Mouse (Mus musculus) urinary bladder, postnatal 25 days (tissue): ENCODE results near the gene Cabp4.
"Not testable (repeated sequence)": the region's sequence is repeated elsewhere in the genome, so short reads cannot be mapped to it uniquely, and the experiment has no call there.

ENCODE experiments used
- DNase-seq: peaks from one replicate; pipeline ENCODE4 v3.0.0; 2022; ENCODE audit warnings: low spot score

The Cabp4 gene

GRCm38 (mm10) chr19:4122411-4123370, 21.1 kb downstream of the Cabp4 start:
- no peak for DNase-seq

GRCm38 (mm10) chr19:4121896-4122295, 21.9 kb downstream of the Cabp4 start:
- DNase-seq, result not testable (repeated sequence)

GRCm38 (mm10) chr19:4121097-4121805, 22.6 kb downstream of the Cabp4 start:
- DNase-seq, result peak; percentile 97

GRCm38 (mm10) chr19:4120496-4120895, 23.3 kb downstream of the Cabp4 start:
- no peak for DNase-seq

- no peak for DNase-seq
Measured at GRCm38 (mm10) chr19:4119716-4120487, 23.9 kb downstream of the Cabp4 start.

- DNase-seq, result no peak
Measured at GRCm38 (mm10) chr19:4118350-4118749, 25.5 kb downstream of the Cabp4 start.

- no peak for DNase-seq
Measured at GRCm38 (mm10) chr19:4117006-4117405, 26.8 kb downstream of the Cabp4 start.

- no peak for DNase-seq
Measured at GRCm38 (mm10) chr19:4115816-4116215, 28.0 kb downstream of the Cabp4 start.

GRCm38 (mm10) chr19:4115144-4115543, 28.7 kb downstream of the Cabp4 start:
- no peak for DNase-seq

GRCm38 (mm10) chr19:4114551-4114950, 29.3 kb downstream of the Cabp4 start:
- DNase-seq, result no peak

GRCm38 (mm10) chr19:4113806-4114230, 30.0 kb downstream of the Cabp4 start:
- no peak for DNase-seq

- DNase-seq, result peak; percentile 69
Measured at GRCm38 (mm10) chr19:4113186-4113805, 30.5 kb downstream of the Cabp4 start.

GRCm38 (mm10) chr19:4112063-4112960, 31.5 kb downstream of the Cabp4 start:
- no peak for DNase-seq

GRCm38 (mm10) chr19:4108535-4108934, 35.3 kb downstream of the Cabp4 start:
- no peak for DNase-seq

GRCm38 (mm10) chr19:4106654-4107053, 37.2 kb downstream of the Cabp4 start:
- DNase-seq, result no peak

- DNase-seq, result no peak
Measured at GRCm38 (mm10) chr19:4104675-4105194, 39.1 kb downstream of the Cabp4 start.

GRCm38 (mm10) chr19:4103792-4104191, 40.0 kb downstream of the Cabp4 start:
- no peak for DNase-seq

GRCm38 (mm10) chr19:4103294-4103693, 40.5 kb downstream of the Cabp4 start:
- DNase-seq, result no peak

- no peak for DNase-seq
Measured at GRCm38 (mm10) chr19:4102626-4103025, 41.2 kb downstream of the Cabp4 start.

GRCm38 (mm10) chr19:4102049-4102448, 41.8 kb downstream of the Cabp4 start:
- no peak for DNase-seq
